Mouse (Mus musculus) adrenal gland, postnatal 14 days (tissue): Measurements from ENCODE around the gene Rbfox3. TPM values are rescaled to one million over a fixed set of nuclear protein-coding genes. Genes with fewer than 3 reads are reported as not detected.

Experiments
- microRNA-seq, 2 experiments: library from miRNA; unstranded; fragments of <30 nt; microRNA quantifications; one replicate each; pipeline ENCODE4 v1.2.0; 2021
- total RNA-seq: library from RNA; stranded (reverse); gene quantifications from 2 replicates; pipeline ENCODE4 v1.2.3, GENCODE M21; 2021

The Rbfox3 gene
- total RNA-seq, 1 experiment from 2014 or later: 5.0 TPM

Small RNA genes lying within 50 kb of the gene (microRNA-seq; reads per million reads assigned to microRNA genes)
- gene Gm25040: 0 reads per million in 2 experiments

Other genes starting within 250 kb of the Rbfox3 start
- not detected in 2 replicates for gene Enpp7, start 76.6 kb upstream of the Rbfox3 start, total RNA-seq
- 7.4 and 7.7 TPM in 2 replicates for gene Cbx2, start 111.4 kb upstream of the Rbfox3 start, total RNA-seq
- 13.1 and 16.7 TPM in 2 replicates for gene Cbx8, start 129.4 kb upstream of the Rbfox3 start, total RNA-seq
- 105 and 156 TPM in 2 replicates for gene Cbx4, start 174.6 kb upstream of the Rbfox3 start, total RNA-seq